ENCODE assay signal across 10 mouse cellular contexts in the genomic region with DNA sequence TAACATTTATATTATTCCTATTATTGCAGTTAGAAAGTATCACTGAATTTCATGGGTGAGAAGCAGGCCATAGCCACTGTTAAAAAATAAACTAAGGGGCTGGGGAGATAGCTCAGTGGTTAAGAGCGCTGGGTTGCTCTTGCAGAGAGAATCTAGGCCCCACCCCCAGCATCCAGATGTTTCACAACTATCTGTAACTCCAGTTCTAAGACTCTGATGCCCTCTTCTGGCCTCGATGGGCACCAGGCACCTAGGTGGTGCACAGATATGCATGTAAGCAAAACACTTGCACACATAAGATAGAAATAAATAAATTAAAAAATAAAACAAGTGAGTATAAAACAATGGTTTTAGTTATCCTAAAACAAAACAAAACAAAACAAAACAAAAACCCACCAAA.
A peak's percentile ranks its signal among the peaks of the same experiment; 100 is the strongest.
DNase-seq lines count a peak whose midpoint lies in the region; ATAC-seq and TF ChIP-seq lines count a peak whose summit lies in the region.
"Had no signal": no experiment of that assay in that cellular context is flagged by ENCODE, and none has a peak within 500 bp of the region (broad histone marks: within the 10 kb centered on the region; RNA-seq: fewer than 3 reads in every experiment).

No protein-coding gene starts in this region.

- CTCF ChIA-PET in Patski (lab: Charles Lee), result interaction anchor here (1.1 to 1.3 kb wide), 2 partner anchors 9 to 13 kb away, joined by 3 to 5 read pairs; no protein-coding TSS in a partner anchor

- in situ Hi-C loops in Patski (cut with MboI; ENCODE audit: low pct_unique_long_range_greater_than_20kb), result no loop called here

- H3K4me1 ChIP-seq in forebrain, postnatal 0 days (ENCODE audit: insufficient read depth), result no peaks in the 10 kb centered on the region
- H3K4me1 ChIP-seq in forebrain, embryonic 11.5 days (replicated peaks; ENCODE audit: control insufficient read depth, insufficient read depth, low read length), result no peaks in the 10 kb centered on the region
- H3K4me1 ChIP-seq in lung, embryonic 14.5 days (ENCODE audit: insufficient read depth), result no peaks in the 10 kb centered on the region
- H3K4me1 ChIP-seq: limb, embryonic 15.5 days had no signal

- H3K36me3 ChIP-seq in forebrain, postnatal 0 days (ENCODE audit: insufficient read depth), result no peaks in the 10 kb centered on the region
- no peaks in the 10 kb centered on the region for H3K36me3 ChIP-seq in forebrain, embryonic 11.5 days (ENCODE audit: control insufficient read depth, insufficient read depth, low read length)
- no peaks in the 10 kb centered on the region for H3K36me3 ChIP-seq in lung, embryonic 14.5 days (ENCODE audit: insufficient read depth)
- H3K36me3 ChIP-seq: limb, embryonic 15.5 days had no signal

- no peak overlapping the region for H3K9ac ChIP-seq in forebrain, postnatal 0 days
- no peak overlapping the region for H3K9ac ChIP-seq in forebrain, embryonic 11.5 days (ENCODE audit: low read length)
- H3K9ac ChIP-seq in lung, embryonic 14.5 days, result no peak overlapping the region
- H3K9ac ChIP-seq: hindbrain, embryonic 14.5 days; limb, embryonic 15.5 days had no signal

- POLR2A ChIA-PET in Patski (lab: Charles Lee), result no interaction called here

- no peak overlapping the region for H3K4me2 ChIP-seq in forebrain, postnatal 0 days (ENCODE audit: low read depth)
- no peak overlapping the region for H3K4me2 ChIP-seq in forebrain, embryonic 11.5 days (ENCODE audit: low read depth, low read length, severe bottlenecking)
- no peak overlapping the region for H3K4me2 ChIP-seq in lung, embryonic 14.5 days
- H3K4me2 ChIP-seq: hindbrain, embryonic 14.5 days; limb, embryonic 15.5 days had no signal

- DNase-seq in forebrain, postnatal 0 days, result no peak
- no peak for DNase-seq in forebrain, embryonic 11.5 days (ENCODE audit: low spot score)
- peak; percentile 40 for DNase-seq in lung, embryonic 14.5 days
- DNase-seq in lung, postnatal 4 days, result no peak
- DNase-seq in Patski (ENCODE audit: low read depth, low spot score), result no peak
- no peak for DNase-seq in thymus, postnatal 25 days

- no peak overlapping the region for H3K27ac ChIP-seq in forebrain, postnatal 0 days (ENCODE audit: low read depth, low read length)
- no peak overlapping the region for H3K27ac ChIP-seq in forebrain, embryonic 11.5 days (ENCODE audit: low read depth, low read length)
- H3K27ac ChIP-seq in lung, embryonic 14.5 days (ENCODE audit: low read depth), result no peak overlapping the region
- H3K27ac ChIP-seq: hindbrain, embryonic 14.5 days; limb, embryonic 15.5 days had no signal

- no peaks in the 10 kb centered on the region for H3K27me3 ChIP-seq in forebrain, postnatal 0 days (ENCODE audit: insufficient read depth, low read length)
- no peaks in the 10 kb centered on the region for H3K27me3 ChIP-seq in forebrain, embryonic 11.5 days (ENCODE audit: control insufficient read depth, insufficient read depth, low read length)
- no peaks in the 10 kb centered on the region for H3K27me3 ChIP-seq in lung, embryonic 14.5 days (ENCODE audit: insufficient read depth, low read length)
- H3K27me3 ChIP-seq in Patski, result peaks cover 21% of the 10 kb centered on the region
- H3K27me3 ChIP-seq: limb, embryonic 15.5 days had no signal

- 23% methylated on average over 2 of the region's 2 CpGs for WGBS in forebrain, postnatal 0 days
- WGBS in forebrain, embryonic 11.5 days, result 22% methylated on average over 2 of the region's 2 CpGs
- WGBS in lung, embryonic 14.5 days, result 17% methylated on average over 2 of the region's 2 CpGs

- ATAC-seq in forebrain, postnatal 0 days, result no peak
- ATAC-seq in forebrain, embryonic 11.5 days (replicated peaks; ENCODE audit: low FRiP score), result no peak
- no peak for ATAC-seq in lung, embryonic 14.5 days (ENCODE audit: insufficient read depth)
- ATAC-seq in Patski, result no peak
- peak; percentile 76 for ATAC-seq in megakaryocyte progenitor cell, adult 5-6 weeks (replicated peaks; ENCODE audit: poor library complexity)
- no peak for ATAC-seq in erythroid progenitor cell, adult 5-6 weeks (replicated peaks; ENCODE audit: low FRiP score, poor library complexity, severe bottlenecking)

- H3K9me3 ChIP-seq in forebrain, postnatal 0 days (ENCODE audit: low read length), result no peaks in the 10 kb centered on the region
- H3K9me3 ChIP-seq in forebrain, embryonic 11.5 days (ENCODE audit: control insufficient read depth, low read length), result no peaks in the 10 kb centered on the region
- no peaks in the 10 kb centered on the region for H3K9me3 ChIP-seq in lung, embryonic 14.5 days (ENCODE audit: low read depth, low read length)
- H3K9me3 ChIP-seq: limb, embryonic 15.5 days had no signal

- H3K4me3 ChIP-seq in forebrain, postnatal 0 days (ENCODE audit: low read depth, low read length), result no peak overlapping the region
- no peak overlapping the region for H3K4me3 ChIP-seq in forebrain, embryonic 11.5 days (ENCODE audit: low read depth, low read length)
- no peak overlapping the region for H3K4me3 ChIP-seq in lung, embryonic 14.5 days (ENCODE audit: low read depth, low read length)
- H3K4me3 ChIP-seq: limb, embryonic 15.5 days had no signal

- peak; percentile 28; the same call in 1 of the 2 replicates for TF ChIP-seq CTCF in forebrain, postnatal 0 days (IDR thresholded peaks at IDR 0.05; ENCODE audit: low read depth)
- TF ChIP-seq CTCF in lung, embryonic 14.5 days (IDR thresholded peaks at IDR 0.05; ENCODE audit: low read depth), result peak; percentile 30; the same call in 1 of the 2 replicates
- TF ChIP-seq CTCF in Patski (IDR thresholded peaks at IDR 0.05), result peak; percentile 55
